Mouse (Mus musculus): Measurements from ENCODE around the gene Syt1.

Syt1 gene

GRCm38 (mm10) chr10:109010241-109011193, at the start of gene Syt1:
Gene Syt1 (minus strand): TSS chr10:109010982.
- in situ Hi-C loops (cut with MboI, MseI), result no loop called here

- in situ Hi-C loops (cut with MboI, MseI), result no loop called here
Measured at GRCm38 (mm10) chr10:109056500-109056899, 45.7 kb upstream of the Syt1 start.

DNA sequence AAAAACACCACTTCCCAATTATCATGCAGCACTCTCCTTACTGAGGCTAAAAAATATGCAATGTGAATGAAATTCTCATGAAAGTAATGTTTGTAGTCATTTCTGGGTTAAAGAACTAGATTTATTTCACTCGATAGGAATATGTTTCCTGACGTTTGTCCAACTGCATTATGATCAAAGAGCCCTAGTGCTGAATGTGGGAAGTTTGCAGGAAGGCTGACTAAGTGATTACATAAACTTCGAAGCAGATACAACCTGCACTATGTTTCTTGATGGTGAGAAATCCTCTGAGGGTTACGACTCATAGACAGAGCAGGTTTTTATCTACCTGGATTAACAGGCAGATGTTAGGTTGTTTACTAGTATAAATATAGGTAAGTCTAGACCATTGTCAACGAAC, 36.8 kb upstream of the Syt1 start:
- in situ Hi-C loops (cut with MboI, MseI), result no loop called here

DNA sequence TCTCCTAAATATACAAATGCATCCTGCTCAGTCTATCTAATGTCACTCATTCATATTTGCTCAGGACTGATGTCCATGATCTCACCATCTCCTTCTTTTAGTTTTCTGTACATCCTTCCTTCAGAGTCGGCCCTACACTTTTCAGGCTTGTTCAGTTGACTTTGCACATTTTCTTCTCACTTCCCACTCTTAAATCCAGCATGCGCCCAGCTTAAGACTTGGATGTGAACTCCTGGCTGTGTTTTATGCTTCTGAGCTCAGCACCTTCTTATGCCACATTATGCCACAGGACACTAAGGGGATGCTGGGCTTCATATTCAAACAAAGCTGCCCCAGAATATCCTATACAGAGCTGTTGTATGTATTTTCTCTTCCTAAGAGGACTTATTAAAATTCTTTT, 36.2 kb upstream of the Syt1 start:
- in situ Hi-C loops (cut with MboI, MseI), result no loop called here

GRCm38 (mm10) chr10:109011226-109012165, 714 bp upstream of the Syt1 start:
- in situ Hi-C loops (cut with MboI, MseI), result no loop called here

- in situ Hi-C loops (cut with MboI, MseI), result no loop called here
Measured at GRCm38 (mm10) chr10:109009831-109010230, 951 bp downstream of the Syt1 start.

DNA sequence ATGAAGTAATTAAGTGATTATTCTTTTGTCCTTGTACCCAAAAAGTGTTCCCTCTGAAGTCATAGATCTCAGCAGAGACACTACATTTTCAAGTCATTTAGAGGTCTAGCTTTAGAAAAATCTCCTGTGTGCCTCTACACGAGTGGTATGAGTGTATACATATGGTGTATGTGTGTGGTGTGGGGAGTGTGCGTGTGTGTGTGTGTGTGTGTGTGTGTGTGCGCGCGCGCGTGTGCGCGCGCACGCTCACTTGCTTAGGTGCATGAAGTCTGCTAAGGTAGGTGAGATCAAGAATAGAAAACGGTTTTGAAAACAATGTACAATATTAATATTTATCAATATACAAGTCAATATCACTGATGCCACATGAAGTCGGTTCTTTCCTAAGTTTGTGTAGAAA, 2.3 kb downstream of the Syt1 start:
- in situ Hi-C loops (cut with MboI, MseI), result no loop called here

GRCm38 (mm10) chr10:109003482-109003881, 7.3 kb downstream of the Syt1 start:
- in situ Hi-C loops (cut with MboI, MseI), result no loop called here

DNA sequence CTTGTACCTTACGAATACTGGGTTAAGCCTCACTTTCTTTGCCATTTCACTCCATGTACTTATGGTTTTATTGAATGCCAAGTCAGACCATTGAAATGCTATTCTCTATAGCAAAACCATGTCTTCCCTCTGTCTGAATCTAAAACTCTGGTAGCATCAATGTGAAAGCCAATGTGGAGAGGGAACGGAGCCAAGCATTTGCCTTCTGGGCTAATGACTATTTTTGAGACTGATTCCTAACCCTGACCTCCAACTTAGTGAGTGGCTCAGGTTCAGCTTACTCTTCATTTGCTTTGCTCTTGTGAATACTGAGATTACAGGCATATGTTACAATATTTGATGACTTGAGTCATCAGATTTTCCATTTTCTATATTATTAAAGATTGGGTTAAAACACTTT, 23.5 kb downstream of the Syt1 start:
- in situ Hi-C loops (cut with MboI, MseI), result no loop called here

DNA sequence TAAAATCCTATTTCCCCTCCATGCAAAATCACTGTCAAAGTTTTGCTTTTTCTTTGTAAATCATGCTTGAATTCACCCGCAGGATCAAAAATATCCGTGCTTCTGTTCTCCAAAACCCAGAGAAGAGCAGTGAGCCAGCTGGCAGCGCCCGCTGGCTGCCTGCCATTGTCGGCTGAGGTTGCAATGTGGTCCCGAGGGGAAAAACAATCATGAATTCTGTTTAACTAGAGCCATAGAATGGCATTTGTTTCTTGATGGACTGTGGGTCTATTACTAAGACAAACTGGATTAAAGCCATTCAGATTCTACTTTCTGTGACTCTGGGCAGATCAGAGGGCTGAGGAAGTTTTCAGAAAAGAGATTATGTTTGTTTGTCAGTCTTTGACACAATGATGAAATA, 31.1 kb downstream of the Syt1 start:
- in situ Hi-C loops (cut with MboI, MseI), result no loop called here

GRCm38 (mm10) chr10:108954952-108955351, 55.8 kb downstream of the Syt1 start:
- in situ Hi-C loops (cut with MboI, MseI), result no loop called here

GRCm38 (mm10) chr10:108952182-108952581, 58.6 kb downstream of the Syt1 start:
- in situ Hi-C loops (cut with MboI, MseI), result no loop called here

- in situ Hi-C loops (cut with MboI, MseI), result no loop called here
Measured at GRCm38 (mm10) chr10:108936838-108937430, 73.8 kb downstream of the Syt1 start.

DNA sequence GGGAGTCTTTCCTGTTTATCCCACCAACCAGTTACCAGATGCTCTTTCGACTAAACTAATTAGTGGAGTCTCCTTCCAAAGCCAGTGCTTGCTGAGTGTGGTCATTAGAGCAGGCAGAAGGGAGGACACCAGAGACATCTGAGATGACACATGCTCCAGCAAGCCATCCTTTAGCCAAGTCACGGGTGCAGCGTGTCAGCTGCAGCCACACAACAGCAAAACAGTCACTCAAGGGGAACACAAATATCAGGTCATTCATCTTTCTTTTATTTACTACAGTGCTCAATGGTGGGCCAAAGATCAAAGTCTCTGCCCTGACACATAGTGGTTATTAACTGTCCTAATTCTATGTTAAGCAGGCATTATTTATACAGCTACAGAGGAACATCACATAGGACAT, 80.5 kb downstream of the Syt1 start:
- in situ Hi-C loops (cut with MboI, MseI), result no loop called here

DNA sequence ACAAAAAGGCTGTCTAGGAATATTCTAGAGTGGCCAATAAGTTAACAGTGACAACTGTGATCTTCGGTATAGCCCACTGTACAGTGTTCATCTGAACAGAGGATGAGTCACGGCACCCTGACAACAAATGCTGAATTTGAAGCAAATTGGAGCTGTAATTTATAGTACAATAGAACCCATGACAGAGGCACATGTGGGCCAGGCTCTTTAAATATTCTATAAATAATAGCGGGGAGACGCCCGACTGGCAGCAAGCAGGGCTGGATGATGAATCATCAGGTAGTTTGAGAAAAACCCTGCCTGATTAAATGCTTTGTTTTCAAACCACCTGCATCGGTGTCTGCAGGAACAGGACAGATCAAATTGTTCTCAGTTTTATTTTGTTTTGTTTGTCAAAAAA, 81.1 kb downstream of the Syt1 start:
- in situ Hi-C loops (cut with MboI, MseI), result no loop called here

DNA sequence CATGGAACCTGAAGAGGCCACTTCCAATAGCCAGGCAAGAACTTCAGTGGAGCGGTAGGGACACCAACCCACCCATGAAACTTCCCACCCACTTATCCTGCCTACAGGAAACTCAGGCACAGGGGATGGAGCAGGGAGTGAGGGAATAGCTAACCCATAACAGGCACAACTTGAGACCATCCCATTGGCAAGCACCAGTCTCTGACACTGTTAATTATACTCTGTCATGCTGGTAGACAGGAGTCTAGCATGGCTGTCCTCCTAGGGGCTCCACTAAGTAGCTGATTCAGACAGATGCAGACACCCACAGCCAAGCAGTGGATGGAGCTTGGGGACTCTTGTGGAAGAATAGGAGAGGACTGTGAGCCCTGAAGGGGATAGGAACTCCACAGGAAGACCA, 105.5 kb downstream of the Syt1 start:
- in situ Hi-C loops (cut with MboI, MseI), result no loop called here

GRCm38 (mm10) chr10:108904371-108904770, 106.4 kb downstream of the Syt1 start:
- in situ Hi-C loops (cut with MboI, MseI), result no loop called here

GRCm38 (mm10) chr10:108896529-108896928, 114.3 kb downstream of the Syt1 start:
- in situ Hi-C loops (cut with MboI, MseI), result no loop called here

- in situ Hi-C loops (cut with MboI, MseI), result no loop called here
Measured at GRCm38 (mm10) chr10:108893288-108893687, 117.5 kb downstream of the Syt1 start.

GRCm38 (mm10) chr10:108892441-108892840, 118.3 kb downstream of the Syt1 start:
- in situ Hi-C loops (cut with MboI, MseI), result no loop called here

GRCm38 (mm10) chr10:108889084-108889483, 121.7 kb downstream of the Syt1 start:
- in situ Hi-C loops (cut with MboI, MseI), result no loop called here

GRCm38 (mm10) chr10:108886781-108887180, 124.0 kb downstream of the Syt1 start:
- in situ Hi-C loops (cut with MboI, MseI), result no loop called here
